Mouse (Mus musculus) midbrain, embryonic 15.5 days (tissue): ENCODE data around the gene Metap1. TPM values are rescaled to one million over a fixed set of nuclear protein-coding genes. Genes with fewer than 3 reads are reported as not detected.

Experiments
- ATAC-seq: fragments of 200-750 bp; cut with Nextera tagmentation; replicated peaks from 2 replicates; pipeline ENCODE4 v1.8.0; 2017; ENCODE audit warnings: moderate TSS enrichment
- H3K27ac ChIP-seq: fragments of 300-500 bp; sonication (generic); 2 replicates; pipeline ENCODE4 v1.5.1; 2015; ENCODE audit warnings: mild to moderate bottlenecking, inconsistent platforms
- H3K27me3 ChIP-seq: fragments of 300-500 bp; sonication (generic); replicated peaks from 2 replicates; pipeline ENCODE4 v1.6.1; 2015; ENCODE audit warnings: inconsistent platforms
- H3K36me3 ChIP-seq: fragments of 300-500 bp; sonication (generic); replicated peaks from 2 replicates; pipeline ENCODE4 v1.6.1; 2015; ENCODE audit warnings: inconsistent platforms
- H3K4me1 ChIP-seq: fragments of 300-500 bp; sonication (generic); 2 replicates; pipeline ENCODE4 v1.6.1; 2015; ENCODE audit warnings: inconsistent platforms
- H3K4me2 ChIP-seq: fragments of 300-500 bp; sonication (generic); 2 replicates; pipeline ENCODE4 v1.6.1; 2015; ENCODE audit warnings: inconsistent platforms, mild to moderate bottlenecking, moderate library complexity
- H3K4me3 ChIP-seq: fragments of 300-500 bp; sonication (generic); 2 replicates; pipeline ENCODE4 v1.5.1; 2015; ENCODE audit warnings: mild to moderate bottlenecking, inconsistent platforms
- H3K9ac ChIP-seq: fragments of 300-500 bp; sonication (generic); 2 replicates; pipeline ENCODE4 v1.6.1; 2015; ENCODE audit warnings: mild to moderate bottlenecking, inconsistent platforms
- H3K9me3 ChIP-seq: fragments of 300-500 bp; sonication (generic); 2 replicates; pipeline ENCODE4 v1.6.1; 2016; ENCODE audit warnings: inconsistent platforms
- WGBS: fragments of 180-500 bp; shearing (Covaris S2); methylation state at CpG from one replicate; pipeline ENCODE4 v1.1.7; 2015; ENCODE audit warnings: mixed read lengths; 5-methylcytosine and 5-hydroxymethylcytosine counted together
- polyA plus RNA-seq: library from polyadenylated mRNA; unstranded; fragments of >200 nt; fragmentation: Nextera tagmentation; extraction: Ambion mirVana; gene quantifications from 2 replicates; pipeline ENCODE4 v1.2.1, GENCODE M21; 2015

Gene Metap1
- polyA plus RNA-seq = 47.6 and 48.5 TPM in 2 replicates

DNA sequence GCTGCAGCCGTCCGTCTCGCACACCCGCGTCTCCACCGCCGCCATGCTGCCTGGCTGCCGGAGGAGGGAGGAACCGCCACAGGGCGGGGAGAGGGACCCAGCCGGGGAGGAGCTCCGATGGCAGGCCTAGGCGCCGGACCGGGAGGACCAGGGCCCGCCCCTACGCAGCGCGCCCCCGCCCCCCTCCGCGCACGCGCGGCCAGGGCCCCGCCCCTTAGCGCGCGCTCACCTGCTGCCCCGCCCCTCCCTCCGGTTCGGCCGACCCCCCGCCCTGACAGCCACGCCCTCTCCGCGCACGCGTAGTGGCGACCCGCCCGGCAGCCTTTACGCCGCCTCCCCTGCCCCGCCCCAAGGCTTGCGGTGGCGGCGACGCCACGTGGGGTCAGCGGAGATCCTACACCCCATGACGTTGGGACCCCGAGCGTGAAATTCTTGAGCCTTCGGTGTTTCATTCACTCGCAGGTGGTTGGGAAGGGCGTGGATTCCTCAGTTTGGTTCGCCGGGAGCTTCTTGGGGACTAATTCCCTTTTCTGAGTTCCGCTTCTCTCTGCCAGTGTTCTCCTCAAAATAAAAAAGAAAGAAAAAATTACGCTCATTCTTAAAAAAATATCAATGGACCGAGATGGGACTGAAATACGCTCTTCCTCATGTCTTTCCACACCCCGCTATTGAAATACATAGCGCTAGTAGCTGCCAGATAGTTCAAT, at the start of gene Metap1:
Metap1 (minus strand) TSS at position 189 of the 707 bp plus-strand sequence.
- H3K9me3 ChIP-seq = no peaks in the 10 kb centered on the region
- peak within 1 kb of the TSS; percentile 82 for H3K9ac ChIP-seq
- H3K4me3 ChIP-seq = peak within 1 kb of the TSS; percentile 79
- under 1% methylated on average over 39 of the region's 65 CpGs for WGBS
- peak within 1 kb of the TSS; percentile 72 for H3K4me2 ChIP-seq
- peak; percentile 99 for ATAC-seq
- peak within 1 kb of the TSS; percentile 80 for H3K27ac ChIP-seq
- peaks cover 6% of the 10 kb centered on the region; the same call in 1 of the 2 replicates for H3K36me3 ChIP-seq
- H3K27me3 ChIP-seq = no peaks in the 10 kb centered on the region
- H3K4me1 ChIP-seq = peaks cover 17% of the 10 kb centered on the region

DNA sequence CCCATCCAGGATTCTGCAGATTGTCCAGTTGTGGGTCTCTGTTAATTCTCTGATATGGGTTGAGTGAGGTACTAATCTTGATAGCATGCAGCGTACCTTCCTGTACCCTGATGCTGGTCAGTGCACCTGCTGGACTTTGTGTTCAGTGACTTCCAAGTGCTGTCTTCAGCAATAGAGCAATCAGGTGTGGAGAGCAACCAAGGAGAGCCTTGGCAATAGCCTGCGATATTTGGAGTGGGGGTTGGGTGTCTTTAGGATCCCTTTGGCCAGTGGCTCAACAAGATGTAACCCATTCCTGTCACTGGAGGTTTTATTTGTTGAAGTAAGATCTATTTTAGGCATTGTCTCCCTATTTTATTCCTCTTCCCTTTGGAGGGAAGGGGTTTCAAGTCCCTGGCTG, 46.7 kb upstream of the Metap1 start:
- Histone ChIP-seq H3K4me3 (no peak overlapping the region), H3K36me3 (no peaks in the 10 kb centered on the region), H3K27me3 (no peaks in the 10 kb centered on the region), H3K4me2 (no peak overlapping the region), H3K27ac (no peak overlapping the region), H3K9ac (no peak overlapping the region), H3K4me1 (peaks cover 9% of the 10 kb centered on the region; the same call in 1 of the 2 replicates), H3K9me3 (no peaks in the 10 kb centered on the region)
- no peak for ATAC-seq
- WGBS = 99% methylated on average over 2 of the region's 2 CpGs

DNA sequence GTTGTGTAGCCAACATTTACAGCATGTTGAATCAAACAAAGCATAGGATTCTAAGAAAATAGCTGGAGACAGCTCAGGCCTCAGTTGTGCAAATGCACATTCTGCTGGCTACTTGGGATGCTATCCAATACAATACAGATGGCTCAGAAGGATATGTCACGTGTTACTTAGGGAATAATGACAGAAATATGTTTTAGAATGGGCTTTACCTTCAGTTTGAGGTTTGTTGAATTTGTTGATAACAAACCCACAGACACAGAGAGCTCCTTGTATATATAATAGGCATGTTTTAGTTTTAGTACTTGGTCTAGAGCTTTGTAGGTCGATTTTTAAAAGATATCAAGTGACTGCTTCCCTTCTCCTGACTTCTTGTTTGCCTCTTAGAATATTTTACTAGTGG, 43.4 kb upstream of the Metap1 start:
- Histone ChIP-seq H3K4me1 (peaks cover 28% of the 10 kb centered on the region), H3K4me2 (no peak overlapping the region), H3K9me3 (no peaks in the 10 kb centered on the region), H3K4me3 (no peak overlapping the region), H3K27me3 (no peaks in the 10 kb centered on the region), H3K27ac (no peak overlapping the region), H3K9ac (no peak overlapping the region), H3K36me3 (no peaks in the 10 kb centered on the region)
- WGBS = 80% methylated on average over 2 of the region's 2 CpGs
- ATAC-seq = no peak

DNA sequence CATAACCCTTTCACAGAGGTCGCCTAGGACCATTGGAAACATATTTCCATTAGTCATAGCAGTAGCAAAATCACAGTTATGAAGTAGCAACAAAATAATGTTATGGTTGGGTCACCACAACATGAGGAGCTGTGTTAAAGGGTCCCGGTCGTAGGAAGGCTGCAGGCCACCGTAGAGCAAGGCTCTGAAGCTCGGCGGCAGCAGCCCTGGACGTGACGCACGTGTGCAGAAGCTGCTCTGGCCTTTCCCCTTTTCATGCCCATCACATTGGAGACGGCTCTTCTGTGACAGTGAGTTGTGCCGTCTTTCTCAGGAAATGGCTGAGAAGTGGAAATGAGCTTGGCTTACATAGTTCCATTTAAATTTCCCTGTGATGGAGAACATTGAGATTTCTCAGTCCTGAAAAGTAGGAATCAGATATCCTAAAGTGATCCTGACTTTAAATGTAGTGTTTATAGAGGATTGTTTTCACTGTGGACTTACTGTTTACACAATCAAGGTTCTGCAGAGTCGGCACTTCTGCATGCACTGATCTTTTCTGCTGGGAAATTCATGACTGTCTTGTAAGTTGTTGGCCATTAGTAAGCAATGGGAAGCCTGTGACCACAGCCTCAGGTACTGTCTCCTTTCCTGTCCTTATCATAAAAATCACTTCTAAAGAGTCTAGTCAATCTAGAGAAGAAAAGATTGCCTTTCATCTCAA, 42.3 kb upstream of the Metap1 start:
- Histone ChIP-seq H3K4me1 (peaks cover 28% of the 10 kb centered on the region), H3K4me2 (no peak overlapping the region), H3K9me3 (no peaks in the 10 kb centered on the region), H3K27ac (no peak overlapping the region), H3K27me3 (no peaks in the 10 kb centered on the region), H3K4me3 (no peak overlapping the region), H3K36me3 (no peaks in the 10 kb centered on the region), H3K9ac (no peak overlapping the region)
- 62% methylated on average over 12 of the region's 12 CpGs for WGBS
- no peak for ATAC-seq

DNA sequence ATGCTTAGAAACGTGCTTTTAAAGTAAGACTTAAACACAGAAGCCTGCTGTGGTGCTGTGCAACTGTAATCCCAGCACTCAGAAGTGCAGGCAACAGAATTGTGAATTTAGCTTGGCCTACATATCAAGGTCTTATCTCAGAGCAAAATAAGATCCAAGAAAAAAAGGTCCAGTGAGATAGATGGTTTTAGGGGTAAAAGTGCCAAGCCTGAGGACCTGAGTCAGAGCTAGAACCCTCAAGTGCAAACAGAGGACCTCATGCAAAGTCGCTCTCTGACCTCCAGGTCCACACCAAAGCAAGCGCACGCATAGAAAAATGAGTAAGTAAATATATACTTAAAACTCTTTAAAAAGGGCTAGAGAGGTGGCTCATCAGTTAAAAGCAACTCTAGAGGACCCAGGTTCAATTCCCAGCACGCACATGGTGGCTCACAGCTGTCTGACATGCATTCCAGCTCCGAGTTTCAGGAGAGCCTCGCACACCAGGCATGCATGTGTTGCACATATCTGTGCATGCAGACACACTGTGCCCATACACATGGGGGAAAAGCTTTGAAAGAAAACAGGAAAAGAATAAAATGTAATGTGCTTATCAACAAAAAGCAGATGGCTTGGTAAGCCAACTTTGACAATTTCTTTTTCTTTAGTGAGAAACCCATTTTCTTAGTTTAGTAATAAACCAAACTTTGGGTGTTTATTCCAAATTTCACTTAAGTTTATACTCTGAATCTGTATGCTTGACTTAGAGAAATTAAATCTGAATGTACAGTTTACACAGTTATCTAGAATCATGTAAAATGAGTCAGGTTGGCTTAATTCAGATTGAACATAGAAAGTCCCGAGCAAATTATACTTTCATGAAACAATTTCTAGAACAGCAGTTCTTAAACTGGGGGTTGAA, 41.5 kb upstream of the Metap1 start:
- 81% methylated on average over 8 of the region's 8 CpGs for WGBS
- Histone ChIP-seq H3K36me3 (no peaks in the 10 kb centered on the region), H3K4me3 (no peak overlapping the region), H3K27me3 (no peaks in the 10 kb centered on the region), H3K27ac (no peak overlapping the region), H3K9me3 (no peaks in the 10 kb centered on the region), H3K4me1 (peaks cover 35% of the 10 kb centered on the region), H3K9ac (no peak overlapping the region), H3K4me2 (no peak overlapping the region)
- no peak for ATAC-seq

DNA sequence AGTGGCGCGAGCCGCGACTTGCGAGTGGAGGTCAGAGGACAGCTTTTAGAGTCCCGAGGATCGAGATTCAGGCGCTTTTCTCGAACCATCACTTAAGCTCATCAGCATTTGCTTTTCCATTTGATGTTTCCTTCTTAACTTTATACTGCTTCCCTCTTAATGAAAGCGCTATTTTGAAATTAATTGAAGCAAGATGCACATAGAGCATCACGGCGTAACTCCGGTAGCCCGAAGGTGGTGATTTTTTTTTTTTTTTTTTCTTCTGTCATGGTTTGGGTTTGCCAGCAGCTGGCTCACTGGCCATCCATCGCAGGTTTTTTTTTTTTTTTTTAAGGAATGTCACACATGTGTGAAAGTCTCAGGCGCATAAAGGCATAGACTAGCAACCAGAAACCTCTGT, 39.0 kb upstream of the Metap1 start:
- WGBS = 2% methylated on average over 16 of the region's 16 CpGs
- H3K9ac ChIP-seq = peak overlapping the region; percentile 95
- H3K27ac ChIP-seq = peak overlapping the region; percentile 98; the same call in 1 of the 2 replicates
- no peaks in the 10 kb centered on the region for H3K36me3 ChIP-seq
- ATAC-seq = no peak
- peak overlapping the region; percentile 99 for H3K4me3 ChIP-seq
- peaks cover 35% of the 10 kb centered on the region for H3K4me1 ChIP-seq
- 0 out of 2 replicates have a peak, but pooled peaks cover 3% of the 10 kb centered on the region for H3K27me3 ChIP-seq
- H3K4me2 ChIP-seq = peak overlapping the region; percentile 73
- no peaks in the 10 kb centered on the region for H3K9me3 ChIP-seq

DNA sequence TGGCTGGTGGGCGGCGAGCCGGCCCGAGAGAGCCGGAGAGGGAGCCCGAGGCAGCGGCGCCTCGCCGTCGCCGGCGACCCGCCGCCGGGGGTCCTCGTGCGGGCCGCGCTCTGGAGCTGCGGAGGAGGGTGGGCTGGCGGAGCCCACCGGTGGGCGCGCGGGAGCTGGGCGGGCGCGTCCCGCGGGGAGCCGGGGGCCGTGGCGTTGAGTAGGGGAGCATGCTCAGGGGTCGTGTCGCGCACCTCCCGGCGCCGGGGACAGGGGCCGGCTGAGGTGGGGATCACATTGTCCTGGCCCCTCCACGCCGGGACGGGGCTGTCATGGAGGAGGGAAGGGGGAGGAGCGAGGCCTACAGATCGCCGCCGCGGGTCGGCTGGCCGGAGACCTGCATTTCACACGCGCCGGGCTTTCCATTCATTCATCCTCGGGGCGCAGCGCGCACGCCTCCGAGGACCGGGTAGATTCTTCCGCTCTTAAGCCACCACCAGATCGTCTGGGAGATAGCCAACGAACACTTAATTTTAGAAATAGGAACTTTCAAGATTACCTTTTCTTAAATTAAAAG, 38.4 kb upstream of the Metap1 start:
- Histone ChIP-seq H3K36me3 (no peaks in the 10 kb centered on the region), H3K4me3 (peak overlapping the region; percentile 99), H3K27me3 (0 out of 2 replicates have a peak, but pooled peaks cover 3% of the 10 kb centered on the region), H3K9ac (peak overlapping the region; percentile 95), H3K27ac (peak overlapping the region; percentile 98), H3K4me1 (peaks cover 35% of the 10 kb centered on the region), H3K9me3 (no peaks in the 10 kb centered on the region), H3K4me2 (peak overlapping the region; percentile 73)
- ATAC-seq = peak; percentile 80
- under 1% methylated on average over 36 of the region's 64 CpGs for WGBS

DNA sequence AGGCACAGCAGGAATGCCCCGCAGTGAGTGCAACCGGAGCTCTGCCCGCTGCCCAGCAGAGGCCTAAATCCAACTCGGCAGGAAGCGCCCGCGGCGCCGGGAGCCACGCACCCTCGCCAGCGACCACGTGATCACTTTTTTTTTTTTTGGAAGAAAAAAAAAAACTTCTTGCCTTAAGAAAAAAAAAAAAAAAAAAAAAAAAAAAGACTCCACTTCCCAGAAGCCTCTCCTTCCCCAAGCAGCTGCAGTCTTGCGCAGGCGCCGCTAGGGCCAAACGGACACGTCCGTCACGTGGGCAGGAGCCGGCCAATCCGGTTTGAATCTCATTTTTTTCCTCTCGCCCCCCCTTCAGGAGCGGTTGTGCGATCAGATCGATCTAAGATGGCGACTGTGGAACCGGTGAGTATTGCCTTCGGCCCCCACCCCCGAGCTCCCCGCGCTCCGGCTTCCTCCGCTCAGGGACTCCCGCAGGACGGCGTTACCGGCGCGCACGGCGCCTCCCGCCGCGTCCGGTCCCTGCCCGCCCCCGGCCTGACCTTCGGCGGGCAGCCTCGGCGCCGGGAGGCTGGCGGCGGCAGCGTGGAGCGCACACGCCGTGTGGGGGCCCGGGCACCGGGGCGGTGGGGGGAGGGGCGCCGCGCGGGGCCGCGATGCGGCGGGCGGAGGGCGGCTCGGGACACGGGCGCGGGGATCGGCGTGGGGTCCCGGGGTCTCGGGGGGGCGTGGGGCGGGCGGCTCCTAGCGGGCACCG, 37.8 kb upstream of the Metap1 start:
- Histone ChIP-seq H3K4me1 (peaks cover 31% of the 10 kb centered on the region), H3K9me3 (no peaks in the 10 kb centered on the region), H3K36me3 (no peaks in the 10 kb centered on the region), H3K27ac (peak overlapping the region; percentile 98), H3K4me2 (peak overlapping the region; percentile 91), H3K27me3 (0 out of 2 replicates have a peak, but pooled peaks cover 3% of the 10 kb centered on the region), H3K9ac (peak overlapping the region; percentile 95), H3K4me3 (peak overlapping the region; percentile 99)
- WGBS = under 1% methylated on average over 76 of the region's 85 CpGs
- ATAC-seq = peak; percentile 94

DNA sequence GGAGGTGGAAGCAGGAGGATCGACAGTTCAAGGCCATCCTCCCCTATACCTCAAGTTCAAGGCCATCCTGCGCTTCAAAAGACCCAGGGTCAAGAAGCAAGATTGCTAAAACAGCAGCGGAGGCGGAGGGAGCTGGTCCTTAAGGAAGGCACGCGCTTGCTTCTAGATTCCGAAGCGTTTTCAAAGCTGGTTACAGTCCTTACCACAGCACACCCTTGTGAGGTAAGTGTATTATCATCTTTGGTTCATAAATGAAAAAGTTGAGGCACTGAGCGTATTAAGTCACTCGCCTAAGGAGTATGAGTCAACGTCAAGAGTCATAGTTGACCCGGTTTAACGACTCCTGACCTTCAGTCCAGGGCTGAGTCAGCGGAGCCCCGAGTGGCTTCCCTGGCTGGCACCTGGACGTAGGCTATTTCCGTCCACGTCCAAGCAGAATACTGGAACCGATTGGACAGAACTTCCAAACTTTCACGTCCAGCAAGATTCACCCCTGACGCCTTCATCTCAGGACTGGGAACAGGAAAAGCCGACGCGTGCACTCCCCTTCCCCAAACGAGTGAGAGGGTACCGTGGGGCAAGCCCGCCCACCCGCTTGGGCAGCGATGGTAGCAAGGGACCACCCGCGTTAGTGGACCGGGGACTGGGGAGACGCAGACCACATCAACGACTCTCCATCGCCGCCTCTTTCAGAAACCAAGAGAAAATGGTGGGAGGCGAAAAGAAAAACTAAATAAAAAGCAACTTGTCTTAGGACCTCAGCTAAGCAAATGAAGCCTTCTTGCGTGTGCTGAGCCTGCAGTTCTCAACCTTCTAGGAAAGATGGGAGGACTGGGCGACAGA, 37.0 kb upstream of the Metap1 start, which contains the start of gene Eif4e:
Eif4e (plus strand) TSS at position 107 of the 843 bp plus-strand sequence.
- H3K4me1 ChIP-seq = peaks cover 27% of the 10 kb centered on the region
- H3K27me3 ChIP-seq = 0 out of 2 replicates have a peak, but pooled peaks cover 3% of the 10 kb centered on the region
- no peaks in the 10 kb centered on the region for H3K36me3 ChIP-seq
- peak within 1 kb of the TSS; percentile 60 for H3K27ac ChIP-seq
- H3K4me2 ChIP-seq = peak within 1 kb of the TSS; percentile 91
- no peaks in the 10 kb centered on the region for H3K9me3 ChIP-seq
- peak; percentile 43 for ATAC-seq
- peak within 1 kb of the TSS; percentile 50 for H3K9ac ChIP-seq
- peak within 1 kb of the TSS; percentile 99 for H3K4me3 ChIP-seq
- WGBS = 2% methylated on average over 39 of the region's 39 CpGs

DNA sequence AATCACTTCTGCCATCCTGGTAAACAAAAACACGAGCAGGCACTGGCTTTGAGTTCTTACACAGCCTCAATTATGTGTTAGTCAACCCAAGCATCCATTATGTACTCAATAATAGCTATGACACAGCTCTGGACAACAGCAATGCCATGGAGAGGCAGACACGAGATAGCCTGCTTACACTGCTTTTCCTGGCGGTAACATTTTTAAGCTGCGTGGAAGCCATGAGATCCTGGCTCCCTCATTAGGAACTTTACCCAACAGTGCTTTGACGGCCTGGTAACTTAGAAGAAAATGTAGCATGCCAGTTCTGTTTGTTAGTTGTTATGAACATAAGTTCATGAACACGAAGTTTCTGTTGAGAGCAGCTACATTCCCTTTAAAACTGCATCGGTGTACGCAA, 36.2 kb upstream of the Metap1 start:
- H3K9me3 ChIP-seq = no peaks in the 10 kb centered on the region
- ATAC-seq = no peak
- H3K27me3 ChIP-seq = 0 out of 2 replicates have a peak, but pooled peaks cover 3% of the 10 kb centered on the region
- no peak overlapping the region for H3K27ac ChIP-seq
- H3K4me3 ChIP-seq = no peak overlapping the region
- no peaks in the 10 kb centered on the region for H3K36me3 ChIP-seq
- H3K9ac ChIP-seq = no peak overlapping the region
- no peak overlapping the region for H3K4me2 ChIP-seq
- 52% methylated on average over 8 of the region's 8 CpGs for WGBS
- peaks cover 22% of the 10 kb centered on the region for H3K4me1 ChIP-seq
